Mouse (Mus musculus) monocyte, adult 2 months (primary cell): ENCODE measurements around the gene Apod.

Experiments
- DNase-seq, 2 experiments: peaks; one replicate each; pipeline ENCODE4 v3.0.0; 2022; ENCODE audit warnings: low spot score in 2 of 2, low read depth in 1 of 2

Apod gene

GRCm38 (mm10) chr16:31286801-31287488, 27.7 kb downstream of the Apod start:
- no peak for DNase-seq

- no peak for DNase-seq
Observed at GRCm38 (mm10) chr16:31281981-31282380, 32.6 kb downstream of the Apod start.

DNA sequence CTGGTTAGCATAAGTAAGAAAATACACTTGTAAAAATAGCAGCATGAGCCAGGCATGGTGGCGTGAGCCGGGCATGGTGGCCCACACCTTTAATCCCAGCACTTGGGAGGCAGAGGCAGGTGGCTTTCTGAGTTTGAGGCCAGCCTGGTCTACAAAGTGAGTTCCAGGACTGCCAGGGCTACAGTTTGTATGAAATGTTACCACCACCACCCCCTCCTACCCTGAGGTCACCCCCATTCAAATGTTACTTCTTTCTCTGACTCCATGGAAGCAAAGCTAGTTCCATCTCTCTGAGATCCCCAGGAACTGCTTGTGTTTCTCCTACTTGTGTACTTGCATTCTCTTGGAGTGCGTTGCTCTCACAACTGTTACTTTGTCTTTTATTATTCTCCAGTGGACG, 34.4 kb downstream of the Apod start:
- DNase-seq = no peak

GRCm38 (mm10) chr16:31278581-31278980, 36.0 kb downstream of the Apod start:
- DNase-seq = no peak

GRCm38 (mm10) chr16:31278081-31278480, 36.5 kb downstream of the Apod start:
- DNase-seq = no peak

DNA sequence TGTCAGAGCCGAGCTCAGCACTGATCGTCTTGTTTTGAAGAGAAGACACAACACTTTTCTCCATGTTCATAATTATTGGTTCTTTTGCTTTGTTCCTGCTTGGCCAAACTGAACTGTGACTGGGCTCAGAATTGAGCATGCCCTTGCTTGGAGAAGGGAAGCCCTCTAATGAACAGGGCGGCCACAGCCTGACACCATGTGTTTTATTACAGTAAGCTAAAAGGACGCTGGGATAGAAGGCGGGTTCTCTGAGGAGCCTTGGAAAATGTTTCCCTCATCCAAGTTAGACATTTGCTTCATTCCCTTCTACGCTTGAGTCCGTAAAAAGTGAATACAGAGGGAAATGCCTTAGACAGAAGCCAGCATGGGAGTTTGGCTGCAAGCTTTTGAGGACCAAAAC, 37.6 kb downstream of the Apod start:
- no peak for DNase-seq

DNA sequence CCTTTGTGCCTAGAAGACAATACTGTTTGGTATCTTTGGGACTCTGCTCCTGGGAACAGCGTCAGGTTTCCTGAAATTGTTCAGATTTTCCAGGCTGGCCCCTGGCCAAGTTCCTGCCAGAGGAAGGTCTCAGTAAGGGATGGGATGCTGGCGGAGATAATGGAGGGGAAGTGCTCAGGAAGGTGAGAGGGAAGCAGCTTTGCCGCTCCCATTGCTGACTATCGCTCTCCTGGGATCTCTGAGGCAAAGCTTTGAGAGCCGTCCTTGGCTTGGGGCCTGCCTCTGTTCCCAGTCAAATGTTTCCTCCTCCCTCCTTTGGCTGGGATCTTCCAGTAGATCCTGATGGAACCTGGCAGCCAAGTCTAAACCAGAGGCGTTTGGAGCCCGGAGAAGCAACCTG, 38.1 kb downstream of the Apod start:
- DNase-seq = no peak

DNA sequence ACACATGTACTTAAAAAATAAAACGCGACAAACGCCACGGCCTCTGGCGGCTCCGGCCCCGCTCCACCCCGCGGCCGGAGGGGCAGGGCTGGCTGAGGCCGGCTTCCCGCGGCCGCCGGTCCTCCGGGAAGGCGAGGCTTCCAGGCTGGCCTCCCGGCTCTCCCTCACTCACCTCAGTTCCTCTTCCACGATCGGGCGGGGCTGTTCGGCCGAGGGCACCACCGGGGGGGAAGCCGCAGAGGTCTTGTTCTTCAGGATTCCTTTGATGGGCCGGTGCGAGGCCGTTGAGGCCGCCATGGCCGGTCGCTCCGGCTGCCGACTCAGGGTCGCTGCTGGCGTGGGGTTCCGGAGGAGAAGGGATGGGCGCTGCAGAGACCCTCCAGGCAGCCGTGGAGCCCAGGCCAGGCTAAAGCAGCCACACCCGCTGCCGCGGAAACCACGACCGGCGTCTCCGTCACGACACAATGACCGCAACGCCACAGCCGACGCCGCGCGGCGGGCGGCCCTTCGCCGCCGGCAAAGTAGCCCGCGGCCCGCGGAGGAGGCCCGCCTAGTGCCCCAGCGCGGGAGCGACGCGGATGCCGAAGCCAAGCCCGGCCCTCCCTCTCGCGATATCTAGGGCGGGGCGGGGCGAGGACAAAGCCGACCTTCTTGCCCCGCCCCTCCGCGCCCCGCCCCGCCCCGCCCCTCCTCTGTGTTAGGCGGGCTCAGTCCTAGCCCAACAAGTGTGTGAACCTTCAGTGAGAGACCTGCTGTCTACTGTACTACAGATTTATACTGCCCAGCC, 39.7 kb downstream of the Apod start, which contains the start of gene Ppp1r2:
Ppp1r2 (minus strand) TSS at position 604 of the 787 bp plus-strand sequence.
- DNase-seq = peak; percentile 67 to 83

DNA sequence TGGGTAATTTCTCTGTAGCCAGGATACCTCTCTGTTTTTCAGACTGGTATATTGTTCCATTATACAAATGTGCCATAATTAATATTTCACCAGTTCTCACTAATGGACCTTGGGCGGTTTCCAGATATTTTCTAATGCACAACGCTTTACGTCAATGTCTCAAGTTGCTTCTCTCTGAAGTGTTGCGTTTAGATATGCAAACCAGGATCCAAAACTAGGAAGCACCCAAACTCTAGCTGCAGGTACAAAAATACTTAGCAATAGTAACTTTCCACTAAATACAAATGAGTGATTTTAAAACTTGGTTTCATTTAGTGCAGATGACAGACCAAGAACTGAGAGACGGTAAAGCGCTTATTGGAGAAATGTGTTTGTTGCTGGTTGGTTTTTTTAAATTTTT, 40.5 kb downstream of the Apod start:
- no peak for DNase-seq

DNA sequence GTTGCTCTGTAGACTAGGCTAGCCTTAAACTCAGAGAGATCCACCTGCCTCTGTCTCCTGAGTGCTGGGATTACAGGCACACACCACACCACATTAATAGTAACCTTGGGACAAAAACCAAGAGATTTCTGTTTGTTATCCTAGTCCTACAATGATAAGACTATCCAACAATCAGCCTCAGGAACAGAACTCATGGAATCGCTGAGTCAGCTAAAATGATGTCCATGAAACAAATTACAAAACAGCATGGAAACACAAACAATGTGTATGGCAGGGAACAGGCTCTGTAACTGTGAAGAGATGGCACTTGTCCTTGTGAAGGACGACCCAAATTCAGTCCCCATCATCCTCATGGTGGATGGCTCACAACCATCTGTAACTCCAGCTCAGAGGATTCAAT, 47.9 kb downstream of the Apod start:
- no peak for DNase-seq

DNA sequence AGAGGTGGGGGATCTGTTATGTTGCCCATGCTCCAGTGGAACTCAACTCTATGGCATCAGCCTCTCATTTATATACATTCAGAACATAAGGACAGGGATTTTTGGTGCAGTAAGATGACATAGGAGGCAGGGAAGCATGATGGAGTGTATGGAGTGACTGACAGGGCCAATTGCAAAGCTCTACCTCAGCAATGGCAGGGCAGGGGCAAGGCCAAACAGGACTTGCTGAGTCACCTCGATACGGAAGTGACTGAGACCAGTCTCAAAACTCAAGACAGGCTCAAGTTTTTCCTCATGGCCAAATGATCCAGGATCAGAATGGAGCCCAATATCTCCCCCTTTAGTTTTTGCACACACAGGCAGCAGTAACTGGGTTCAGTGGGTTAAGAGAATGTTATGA, 58.5 kb downstream of the Apod start:
- no peak for DNase-seq

DNA sequence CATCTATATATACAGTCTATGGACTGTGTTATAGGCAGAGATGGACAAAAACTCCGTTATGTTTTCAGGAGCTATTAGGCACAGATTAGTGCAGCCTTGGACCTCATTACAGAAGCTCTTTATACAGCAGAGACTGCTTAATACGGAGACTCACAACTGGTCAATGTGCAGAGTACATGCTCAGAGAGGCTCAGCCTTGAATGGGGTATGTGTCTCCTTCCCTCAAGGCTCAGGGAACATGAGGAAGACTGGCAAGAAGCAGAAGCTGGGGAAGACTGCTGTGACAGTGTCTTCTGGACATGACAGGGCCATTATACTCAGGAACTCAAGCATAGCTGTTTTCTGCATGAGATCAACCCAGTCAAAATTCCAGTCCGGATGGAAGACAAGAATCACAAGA, 58.9 kb downstream of the Apod start:
- DNase-seq = no peak

DNA sequence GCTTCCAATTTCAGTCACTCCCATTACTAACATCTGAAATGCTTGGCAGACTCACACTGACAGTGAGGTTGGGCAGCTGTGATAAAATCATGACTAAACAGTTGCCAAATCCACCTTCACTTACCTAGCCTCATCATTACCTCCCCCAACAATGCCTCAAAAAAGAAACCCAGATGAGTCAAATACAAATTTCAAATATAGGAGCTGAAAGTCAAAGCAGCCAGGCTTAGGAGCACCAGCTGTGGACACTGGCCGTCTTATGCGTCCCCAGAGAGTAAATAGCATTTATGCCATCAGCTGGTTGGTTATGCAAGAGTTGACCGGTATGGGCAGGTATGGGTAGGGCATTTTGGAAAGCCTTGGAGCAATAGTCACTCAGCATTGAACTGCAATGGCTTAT, 65.2 kb downstream of the Apod start:
- no peak for DNase-seq

DNA sequence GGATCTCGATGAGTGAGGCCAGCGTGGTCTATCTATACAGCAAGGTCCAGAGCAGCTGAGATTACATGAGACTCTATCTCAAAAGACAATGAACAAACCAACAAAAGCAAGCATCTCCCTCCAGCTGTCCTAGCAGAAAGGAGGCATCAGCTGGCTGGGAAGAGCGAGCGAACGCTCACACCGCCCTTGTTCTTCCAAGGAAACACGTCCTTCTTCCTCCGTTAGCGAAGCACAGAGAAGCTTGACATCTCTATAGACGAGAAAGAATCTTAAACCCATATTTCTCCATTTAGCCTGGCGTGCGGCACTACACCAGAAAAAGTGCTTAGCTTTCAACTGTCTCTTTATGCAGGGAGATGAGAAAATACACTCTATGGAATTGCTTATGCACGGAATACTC, 65.9 kb downstream of the Apod start:
- no peak for DNase-seq

DNA sequence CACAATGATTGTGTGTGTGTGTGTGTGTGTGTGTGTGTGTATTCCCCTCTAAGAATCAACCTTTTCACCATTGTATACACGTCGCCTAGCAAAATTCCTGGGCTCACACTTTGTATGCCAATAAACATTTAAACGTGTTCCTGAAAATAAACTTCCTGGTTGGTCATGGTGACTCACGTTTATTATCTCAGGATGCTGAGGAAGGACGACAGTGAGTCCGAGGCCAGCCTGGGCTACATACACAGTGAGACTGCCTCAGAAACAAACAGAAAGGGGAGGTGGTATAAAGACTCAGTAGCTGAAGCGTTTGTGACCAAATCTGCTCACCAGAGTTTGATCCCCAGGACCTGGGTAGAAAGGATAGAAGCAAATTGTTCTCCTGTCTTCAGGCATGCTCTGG, 67.2 kb downstream of the Apod start:
- no peak for DNase-seq
